10 mouse cellular contexts compared by ENCODE assay signal in genomic region chr9:5393561-5393960, GRCm38 (mm10).
"Had no signal": no experiment of that assay in that cellular context is flagged by ENCODE, and none has a peak within 500 bp of the region (broad histone marks: within the 10 kb centered on the region; RNA-seq: fewer than 3 reads in every experiment).

No protein-coding gene starts in this region.

- DNase-seq: lung, adult 18-20 months; lung, embryonic 14.5 days; lung, postnatal 10 days; lung, postnatal 4 days; midbrain, embryonic 14.5 days; retina, postnatal 1 day; right cerebral cortex, postnatal 14 days; thymus, adult 2 months; thymus, postnatal 14 days; thymus, postnatal 36 days had no signal
